Mouse (Mus musculus) bone marrow macrophage, adult 2 months (primary cell): Measurements from ENCODE around the gene Anapc13.

Source experiments
- CTCF ChIP-seq: IDR thresholded peaks from 2 replicates; pipeline ENCODE4 v1.5.1; 2012; ENCODE audit warnings: low read depth, mild to moderate bottlenecking, low read length, moderate library complexity
- POLR2A ChIP-seq: IDR thresholded peaks from 2 replicates; pipeline ENCODE4 v1.6.1; 2012; ENCODE audit warnings: mild to moderate bottlenecking, low read depth, low read length, borderline replicate concordance

GRCm38 (mm10) chr9:102643071-102643485 lies 17.0 kb downstream of the Anapc13 start:
- no peak for TF ChIP-seq CTCF
- no peak for TF ChIP-seq POLR2A
